Mouse (Mus musculus): Measurements from ENCODE around the gene Pla2g2f.

Pla2g2f gene

DNA sequence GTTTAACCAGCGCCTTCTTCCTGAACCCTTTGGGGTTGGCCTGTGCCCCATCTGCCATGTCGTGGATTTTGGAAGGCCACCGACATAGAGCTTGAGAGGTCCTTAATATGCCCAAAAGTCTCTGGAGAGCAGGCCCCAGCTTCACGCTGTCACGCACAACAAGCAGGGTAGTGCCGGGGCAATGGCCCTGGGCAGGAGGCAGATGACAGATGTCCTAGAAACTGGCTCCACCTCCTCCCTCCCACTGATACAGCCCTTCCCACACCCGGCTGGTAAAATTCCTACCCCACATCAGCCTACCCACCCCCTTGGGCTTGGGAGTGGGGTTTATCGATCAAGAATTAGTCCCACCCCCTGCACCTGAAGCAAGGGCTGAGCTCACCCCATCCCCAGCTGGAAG lies at the start of gene Pla2g2f:
Pla2g2f (minus strand) TSS at position 211 of the 400 bp plus-strand sequence.
- WGBS: 91% methylated on average over 8 of the region's 8 CpGs

DNA sequence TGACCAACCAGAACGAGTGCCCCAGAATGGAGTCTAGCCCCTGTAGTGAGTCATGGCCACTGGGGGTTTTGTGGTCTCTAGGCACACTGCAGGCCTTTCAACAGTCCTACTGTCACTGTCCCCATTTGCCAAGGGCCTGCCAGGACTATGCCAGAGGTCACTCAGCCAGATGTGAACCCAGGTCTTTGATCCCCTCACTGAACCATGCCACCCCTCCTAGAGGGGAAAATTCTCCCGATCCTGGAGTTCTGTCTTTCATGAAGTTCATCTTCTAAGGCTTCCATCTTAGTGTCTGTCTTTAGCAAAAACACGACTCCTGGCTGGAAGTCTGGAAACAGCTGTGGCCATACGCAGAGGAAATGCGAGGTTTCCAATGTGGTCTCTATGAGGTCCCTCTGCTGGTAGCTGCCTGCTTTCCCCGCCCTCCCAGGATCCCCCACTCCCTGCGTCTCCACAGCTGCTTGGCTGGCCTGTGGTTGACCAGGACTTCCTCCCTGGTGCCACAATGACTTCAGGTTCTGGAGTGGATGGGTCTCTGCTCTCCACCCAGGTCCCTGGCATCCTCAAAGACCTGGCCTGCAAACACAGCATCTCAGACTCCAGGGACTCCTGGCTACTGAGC lies 49.6 kb upstream of the Pla2g2f start:
- 77% methylated on average over 7 of the region's 7 CpGs for WGBS

DNA sequence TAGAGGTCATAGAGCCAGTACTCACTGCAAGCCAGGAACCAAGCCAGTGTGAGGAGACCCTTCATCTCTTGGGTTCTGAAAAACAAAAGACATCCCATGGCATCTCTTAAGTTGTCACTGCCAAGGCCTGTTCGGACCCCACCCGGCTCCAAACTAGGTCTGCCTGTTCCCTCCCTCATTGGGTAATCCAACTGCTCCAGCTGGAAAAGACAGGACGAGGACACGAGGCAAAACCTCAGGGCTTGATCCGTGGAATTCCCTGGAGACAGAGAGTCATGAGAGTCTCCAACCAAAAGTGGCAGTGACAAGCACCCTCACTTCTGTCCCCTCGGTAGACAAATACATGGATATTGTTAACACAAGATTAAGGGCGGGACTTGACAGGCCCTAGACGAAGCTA lies 48.7 kb upstream of the Pla2g2f start:
- 88% methylated on average over 8 of the region's 8 CpGs for WGBS

DNA sequence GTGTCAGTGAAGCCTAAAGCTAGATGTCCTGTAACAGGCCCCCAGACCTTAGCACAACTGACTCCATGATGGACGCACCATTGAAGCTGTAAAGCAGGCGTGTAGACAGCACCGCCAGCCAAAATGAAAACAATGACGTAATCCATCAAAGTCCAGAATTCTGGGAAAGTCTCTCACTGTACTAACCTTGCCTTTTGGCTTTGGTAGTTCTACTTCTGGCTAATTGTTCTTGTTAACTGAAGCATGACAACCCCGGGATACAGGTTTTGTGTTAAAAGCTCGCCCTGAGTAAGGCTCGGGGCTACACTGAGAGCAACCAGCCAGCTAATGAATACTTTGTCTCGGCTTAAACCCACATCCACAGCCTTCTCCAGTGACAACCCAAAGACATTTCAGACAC lies 47.8 kb upstream of the Pla2g2f start:
- WGBS: 52% methylated on average over 8 of the region's 8 CpGs

DNA sequence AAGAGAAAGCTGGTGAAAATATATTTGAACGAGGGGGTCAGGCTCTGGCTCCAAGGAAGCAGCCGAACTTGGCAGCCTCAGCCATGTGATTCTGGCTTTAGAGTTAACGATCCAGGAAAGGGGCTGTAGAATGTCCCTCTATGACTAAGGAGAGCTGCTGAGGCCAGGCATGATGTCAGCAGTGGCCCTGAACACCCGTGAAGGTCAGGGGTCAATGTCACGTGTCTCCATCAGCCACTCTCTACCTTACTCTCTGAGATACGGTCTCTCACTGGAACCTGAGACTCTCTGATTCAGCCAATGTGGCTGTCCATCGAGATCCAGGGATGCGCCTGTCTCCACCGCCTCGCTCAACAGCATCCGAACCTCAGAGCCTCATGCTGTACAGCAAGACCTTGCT lies 45.5 kb upstream of the Pla2g2f start:
- WGBS: 84% methylated on average over 11 of the region's 11 CpGs

DNA sequence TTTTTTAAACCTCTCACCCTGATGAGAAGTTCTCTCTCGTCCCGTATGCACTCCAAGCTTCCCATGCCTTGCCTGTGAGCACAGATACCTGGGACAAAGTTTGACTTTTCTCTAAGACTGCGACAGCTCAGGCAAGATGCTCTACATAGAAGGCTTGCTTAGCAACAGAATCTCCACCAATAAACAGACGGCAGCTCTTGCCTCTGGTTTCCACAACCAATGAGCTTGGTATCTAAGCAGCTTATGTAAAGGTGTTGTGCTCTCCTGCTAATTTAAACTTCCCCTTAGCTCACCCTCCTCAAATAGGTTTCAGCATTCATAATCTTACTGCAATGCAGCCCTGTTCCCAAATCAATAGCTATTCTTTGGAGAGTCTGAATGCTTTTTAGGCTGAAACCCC lies 44.2 kb upstream of the Pla2g2f start:
- WGBS: 43% methylated on average over 4 of the region's 4 CpGs

DNA sequence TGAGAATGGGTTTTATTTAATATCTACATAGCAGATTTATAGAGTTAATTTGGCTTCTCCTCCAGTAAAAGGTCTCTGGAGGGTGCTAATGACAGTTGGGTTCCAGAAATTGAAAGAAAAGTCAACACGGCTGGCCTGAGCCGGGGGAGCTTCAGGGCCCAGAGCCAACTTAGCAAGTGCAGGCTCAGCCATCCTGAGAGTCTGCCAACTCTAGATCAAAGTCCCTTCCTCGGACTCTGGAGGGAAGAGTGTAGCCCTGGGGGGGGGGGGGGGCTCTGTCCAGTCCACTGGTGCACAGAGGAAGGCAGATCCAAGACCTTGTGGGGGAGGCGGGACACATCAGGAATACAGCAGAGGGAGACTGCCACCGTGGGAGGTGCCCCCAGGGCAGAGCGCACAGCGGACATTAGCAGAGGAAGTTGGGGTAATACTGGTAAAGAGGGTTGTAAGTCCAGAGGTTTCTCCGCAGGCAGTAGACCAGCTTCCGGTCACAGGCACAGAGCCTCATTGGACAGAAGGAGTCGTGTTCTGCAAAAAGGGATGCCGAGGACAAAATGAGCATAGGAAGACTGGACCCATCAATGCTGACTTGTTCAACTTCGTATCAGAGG lies 42.8 kb upstream of the Pla2g2f start:
- 41% methylated on average over 12 of the region's 12 CpGs for WGBS

DNA sequence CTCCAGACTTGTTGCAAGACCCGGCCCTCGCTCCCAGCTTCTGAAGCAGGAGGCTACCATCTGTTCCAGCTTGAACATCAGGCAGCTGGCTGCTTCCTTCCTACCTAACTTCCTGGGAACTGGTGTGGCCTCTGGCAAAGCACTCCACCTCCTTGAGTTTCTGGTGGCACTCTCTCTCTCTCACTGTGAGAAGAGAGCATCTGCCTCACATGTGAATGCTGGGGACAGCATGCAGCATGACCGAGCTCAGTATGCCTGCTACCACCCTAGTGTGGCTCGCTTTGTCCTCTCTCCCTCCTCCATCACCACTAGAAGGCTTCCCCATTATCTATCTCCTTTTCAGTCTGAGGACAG lies 39.8 kb upstream of the Pla2g2f start:
- WGBS: 37% methylated on average over 4 of the region's 4 CpGs

DNA sequence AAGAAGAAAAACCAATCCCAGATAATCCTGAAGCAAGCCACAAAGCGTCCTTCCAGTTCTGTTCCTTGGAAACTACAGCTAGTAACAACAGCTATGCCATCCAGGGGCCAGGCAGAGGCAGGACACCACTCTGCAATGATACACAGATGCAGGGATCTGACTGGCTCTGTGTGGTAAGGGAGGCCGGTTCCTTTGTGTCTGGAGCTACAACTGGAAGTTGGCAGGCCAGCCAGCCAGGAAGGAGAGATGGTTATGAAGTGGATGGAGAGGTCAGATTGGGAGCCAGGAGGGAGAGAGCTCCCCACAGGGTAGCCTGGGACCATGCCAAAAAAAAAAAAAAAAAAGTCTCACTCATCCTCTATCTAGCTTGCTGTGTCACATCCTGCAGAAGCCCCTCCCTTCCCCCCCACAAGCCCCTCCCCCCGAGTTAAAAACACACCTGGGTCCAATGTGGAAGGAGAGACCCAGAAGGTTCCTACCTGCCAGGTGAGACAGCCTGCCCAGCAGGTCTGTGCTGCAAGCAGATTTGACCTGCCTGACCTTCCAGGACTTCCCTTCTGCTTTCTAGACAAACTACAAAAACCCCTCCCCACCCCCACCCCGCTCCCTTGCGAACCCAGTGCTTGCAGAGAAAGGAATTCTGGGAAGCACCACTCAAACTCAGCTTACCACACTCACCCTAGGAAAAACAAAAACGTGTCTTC lies 39.2 kb upstream of the Pla2g2f start:
- 37% methylated on average over 6 of the region's 6 CpGs for WGBS

DNA sequence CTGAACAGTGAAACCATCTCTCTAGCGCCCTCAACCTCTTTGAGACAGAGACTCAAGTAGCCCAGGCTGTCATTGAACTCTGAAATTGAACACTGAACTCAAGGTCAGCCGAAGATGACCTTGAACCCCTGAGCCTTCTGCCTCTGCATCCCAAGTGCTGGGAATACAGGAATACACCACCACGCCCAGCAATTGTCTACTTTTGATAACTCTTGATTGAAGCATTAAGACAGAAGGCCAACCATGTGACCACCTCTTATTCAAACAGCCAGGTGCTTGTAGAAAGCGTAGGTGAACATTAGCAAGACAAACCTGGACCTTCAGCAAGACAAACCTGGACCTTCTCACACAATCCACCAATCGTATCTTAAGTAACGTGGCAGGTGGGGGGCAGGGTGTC lies 36.9 kb upstream of the Pla2g2f start:
- WGBS: 94% methylated on average over 6 of the region's 6 CpGs

DNA sequence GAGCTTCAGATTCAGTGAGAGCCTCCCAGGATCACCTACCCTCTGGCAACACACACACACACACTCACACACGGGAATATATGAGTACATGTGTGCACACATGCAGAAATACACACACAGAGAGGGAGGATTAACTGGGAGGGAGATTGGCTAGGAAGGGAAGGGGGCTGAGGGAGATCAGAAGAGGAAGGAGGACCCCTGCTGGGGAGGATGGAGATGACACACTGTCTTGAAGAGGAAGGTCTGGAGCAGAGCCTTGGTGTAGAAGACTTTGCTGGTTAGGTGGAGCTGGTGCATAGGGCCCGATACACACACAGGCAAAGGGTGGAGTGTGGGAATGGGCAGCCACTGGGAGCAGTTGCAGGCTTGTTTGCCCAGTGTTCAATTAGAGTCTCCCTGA lies 35.9 kb upstream of the Pla2g2f start:
- 51% methylated on average over 2 of the region's 2 CpGs for WGBS

DNA sequence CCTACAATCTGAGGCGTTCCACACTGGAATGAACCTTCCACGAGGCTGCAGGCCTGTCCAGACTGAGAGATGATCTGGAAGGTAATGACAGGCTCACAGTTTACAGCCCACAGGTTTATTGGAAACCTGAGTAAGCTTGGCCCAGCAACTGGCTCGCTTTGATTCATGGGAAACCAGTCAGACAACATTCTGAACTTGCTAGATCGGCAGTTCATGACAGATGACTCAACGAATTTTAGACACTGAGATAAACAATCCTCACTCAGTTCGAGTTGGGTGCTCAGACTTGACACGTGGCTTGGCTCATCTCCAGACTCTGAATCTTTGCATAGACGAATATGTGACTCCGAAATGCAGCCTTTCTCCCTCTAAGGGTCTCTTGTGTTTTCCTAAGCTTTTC lies 35.2 kb upstream of the Pla2g2f start:
- 50% methylated on average over 9 of the region's 9 CpGs for WGBS

DNA sequence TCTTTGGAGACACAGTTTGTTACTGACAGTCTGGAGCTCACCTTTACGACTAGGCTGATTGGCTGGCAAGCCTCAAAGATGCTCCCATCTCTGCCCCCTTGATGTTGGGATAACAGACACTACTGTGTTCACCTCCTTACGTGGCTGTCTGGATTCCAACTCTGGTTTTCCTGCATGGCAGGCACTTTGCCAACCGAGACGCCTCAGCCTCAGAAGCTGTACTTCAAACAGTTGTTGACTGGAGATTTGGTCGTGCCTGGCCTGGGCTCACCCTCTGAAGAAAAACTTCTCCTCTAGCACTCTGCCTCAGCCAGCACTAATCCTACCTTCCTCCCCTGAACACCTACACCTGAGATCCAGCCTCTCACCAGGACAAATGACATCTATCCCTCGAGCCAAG lies 34.0 kb upstream of the Pla2g2f start:
- WGBS: 49% methylated on average over 6 of the region's 6 CpGs

DNA sequence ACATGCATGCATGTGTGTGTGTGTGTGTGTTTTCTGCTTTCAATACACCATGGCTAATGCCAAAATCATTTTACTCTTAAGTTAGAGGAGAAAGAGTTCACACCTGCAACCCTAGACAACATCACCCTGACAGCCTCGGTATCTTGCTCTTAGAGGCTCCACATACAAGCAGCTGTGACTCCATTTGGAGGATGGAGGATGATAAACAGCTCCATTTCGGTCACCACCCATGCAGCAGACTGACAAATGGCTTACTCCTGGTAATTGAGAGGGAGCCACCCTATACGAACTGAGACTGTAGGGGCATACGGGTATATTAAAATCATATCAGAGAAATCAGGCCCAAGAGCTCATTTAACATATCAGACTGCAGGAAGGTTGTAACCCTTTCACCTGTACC lies 31.0 kb upstream of the Pla2g2f start:
- WGBS: 39% methylated on average over 4 of the region's 4 CpGs

DNA sequence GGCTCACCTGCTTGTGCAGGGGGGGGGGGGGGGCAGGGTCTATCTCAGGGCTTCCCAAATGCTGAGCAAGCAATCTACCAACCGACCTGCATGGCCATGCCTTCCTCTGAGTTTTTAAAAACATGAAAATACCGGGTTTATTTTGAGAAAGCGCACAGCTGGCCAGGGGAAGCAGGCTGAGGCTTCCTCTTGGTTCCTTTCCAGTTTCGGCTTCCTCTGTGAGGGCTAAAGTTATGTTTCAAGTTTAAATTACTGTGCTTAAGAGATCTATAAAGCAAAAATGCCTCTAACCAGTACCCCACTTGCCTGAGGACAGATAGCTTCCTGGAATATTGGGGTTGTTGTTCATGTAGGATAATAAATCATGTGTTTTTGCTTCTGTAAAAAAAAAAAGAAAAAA lies 28.7 kb upstream of the Pla2g2f start:
- WGBS: 26% methylated on average over 4 of the region's 4 CpGs

DNA sequence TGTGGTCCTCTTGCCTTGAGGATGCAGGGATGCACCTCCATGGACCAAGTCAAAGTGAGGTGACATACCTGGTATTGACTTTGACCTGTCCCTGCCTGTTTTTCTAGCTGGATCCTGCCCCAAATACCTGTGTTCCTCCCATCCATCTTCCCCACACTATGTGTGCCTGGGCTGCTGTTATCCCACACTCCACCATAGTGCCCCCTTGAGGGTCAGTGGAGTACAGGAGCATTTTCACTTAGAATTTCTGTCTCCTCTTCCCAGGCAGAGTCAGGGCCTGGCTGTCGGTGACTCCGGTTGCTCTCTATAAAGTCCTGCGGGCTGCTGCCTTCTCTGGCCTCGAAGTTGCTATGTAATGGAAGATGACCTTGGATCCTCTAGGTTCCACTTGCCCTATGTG lies 28.3 kb upstream of the Pla2g2f start:
- 71% methylated on average over 4 of the region's 4 CpGs for WGBS

DNA sequence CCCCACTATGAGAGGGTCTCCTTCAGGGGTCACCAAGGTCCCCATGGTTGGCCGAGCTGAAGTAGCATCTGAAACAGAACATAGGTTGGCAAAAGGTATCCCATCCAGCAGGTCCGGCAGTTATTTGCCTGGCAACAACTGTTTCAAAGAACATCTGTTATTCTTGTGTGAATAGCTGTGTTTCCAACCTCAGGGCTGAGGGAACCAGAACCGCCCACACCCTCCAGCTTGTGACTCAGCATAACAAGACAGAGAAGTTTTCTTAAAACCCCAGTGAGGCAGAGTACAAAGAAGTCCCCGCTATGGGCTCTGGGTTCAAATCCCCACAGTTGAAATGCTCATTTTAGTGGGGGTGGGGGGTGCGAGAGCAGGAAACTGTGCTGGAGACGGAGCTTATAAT lies 24.7 kb upstream of the Pla2g2f start:
- WGBS: 46% methylated on average over 6 of the region's 6 CpGs

DNA sequence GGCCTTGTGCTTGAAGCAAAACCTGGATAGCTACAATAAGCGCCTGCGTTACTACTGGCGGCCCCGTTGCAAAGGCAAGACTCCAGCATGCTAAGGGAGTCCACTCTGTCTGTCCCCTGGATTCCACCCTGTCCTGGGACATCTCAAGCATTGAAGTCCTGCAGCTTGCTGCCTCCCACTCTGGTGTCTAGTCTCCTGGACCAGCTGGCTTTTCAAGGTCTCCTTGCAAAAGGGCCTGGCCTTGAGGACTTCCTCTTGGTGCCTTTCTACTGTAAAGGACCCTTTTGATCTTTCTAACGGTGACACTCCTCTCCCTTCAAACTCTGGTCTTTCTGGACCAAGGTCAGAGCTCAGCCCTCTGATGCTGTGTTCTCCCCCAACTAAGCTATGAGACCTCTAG lies 22.9 kb upstream of the Pla2g2f start:
- 83% methylated on average over 5 of the region's 5 CpGs for WGBS

DNA sequence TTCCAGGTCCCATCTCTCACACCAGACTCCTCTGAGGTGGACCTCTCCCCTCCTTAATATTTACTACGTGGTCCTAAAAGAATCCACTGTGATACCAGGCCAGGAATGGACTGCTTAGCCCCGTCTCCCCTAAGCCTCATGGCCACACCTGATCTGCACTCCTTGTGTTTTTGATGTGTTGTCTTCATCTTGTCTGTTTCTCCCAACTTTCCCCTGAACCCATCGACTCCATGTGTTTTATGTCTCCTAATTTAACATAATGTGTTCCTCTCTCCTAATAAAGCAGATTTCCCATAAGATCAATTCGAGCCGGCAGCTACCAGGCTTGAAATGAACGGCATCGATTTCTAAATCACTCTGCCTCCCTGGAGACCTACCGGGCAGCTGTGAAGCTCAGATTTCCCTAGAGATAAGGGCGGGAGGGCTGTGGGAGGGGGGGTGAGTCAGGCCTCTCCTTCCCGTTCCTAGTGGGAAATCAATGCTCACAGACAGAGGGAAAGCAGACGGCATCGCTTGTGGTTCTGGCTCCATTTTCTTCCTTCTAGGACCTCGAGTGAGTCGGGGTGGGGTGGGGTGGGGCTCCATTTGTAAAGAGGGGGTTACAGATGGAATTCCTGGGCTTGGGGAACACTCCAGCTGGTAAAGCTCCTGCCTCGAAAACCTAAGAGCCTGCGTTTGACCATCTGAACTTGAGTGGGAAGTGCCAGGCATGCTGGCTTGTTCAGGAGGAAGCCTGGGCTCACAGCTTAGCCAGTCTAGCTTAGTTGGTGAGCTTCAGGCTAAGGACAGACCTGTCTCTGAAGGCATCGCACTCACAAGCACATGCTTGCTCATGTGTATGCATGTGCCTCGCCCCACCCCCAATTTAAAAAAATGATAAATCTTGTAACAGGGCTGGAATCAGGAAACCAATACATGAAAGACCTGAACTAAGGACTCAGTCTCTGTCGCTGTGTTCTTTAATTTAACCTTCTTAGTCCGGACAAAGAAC lies 20.3 kb upstream of the Pla2g2f start:
- WGBS: 51% methylated on average over 20 of the region's 20 CpGs

DNA sequence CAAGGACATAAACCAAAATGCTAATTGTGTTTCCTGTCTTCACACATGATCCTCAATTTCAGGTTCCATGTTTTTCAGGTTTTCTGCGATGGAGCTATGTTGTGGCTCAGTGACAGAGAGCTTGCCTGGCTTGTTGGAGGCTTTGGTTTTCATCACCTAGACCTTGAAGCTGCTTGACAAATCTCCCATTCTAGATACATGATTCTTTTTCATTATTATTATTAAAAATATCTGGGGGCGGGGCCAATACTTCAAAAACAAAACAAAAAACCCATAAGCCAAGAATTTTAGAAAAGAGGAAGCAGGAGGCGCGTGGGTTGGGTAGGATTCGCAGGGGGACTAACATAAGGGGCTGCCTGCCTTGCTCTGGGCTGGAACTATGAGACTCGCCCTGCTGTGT lies 18.0 kb upstream of the Pla2g2f start, which contains the start of gene Pla2g2d:
Pla2g2d (plus strand) TSS at position 301 of the 400 bp plus-strand sequence.
- 78% methylated on average over 6 of the region's 6 CpGs for WGBS

DNA sequence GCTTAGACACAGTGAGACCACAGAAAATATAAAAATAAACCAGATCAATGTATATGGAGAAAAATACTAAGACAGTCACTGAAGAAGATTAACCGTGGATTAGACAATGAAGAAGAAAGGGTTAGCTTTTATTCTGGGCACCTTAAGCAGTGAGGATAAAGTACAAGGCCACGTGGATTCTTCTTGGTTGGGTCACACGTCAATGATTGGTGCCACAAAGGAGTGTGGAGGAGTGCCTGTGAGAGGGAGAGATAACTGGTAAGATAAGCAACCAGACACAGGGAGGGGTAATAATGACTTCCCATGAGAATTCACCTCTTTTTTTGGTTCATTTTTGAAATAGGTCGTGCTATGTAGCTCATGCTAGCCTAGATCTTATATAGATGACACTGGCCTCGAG lies 15.0 kb upstream of the Pla2g2f start:
- whole genome bisulfite sequencing: 72% methylated on average over 5 of the region's 5 CpGs

DNA sequence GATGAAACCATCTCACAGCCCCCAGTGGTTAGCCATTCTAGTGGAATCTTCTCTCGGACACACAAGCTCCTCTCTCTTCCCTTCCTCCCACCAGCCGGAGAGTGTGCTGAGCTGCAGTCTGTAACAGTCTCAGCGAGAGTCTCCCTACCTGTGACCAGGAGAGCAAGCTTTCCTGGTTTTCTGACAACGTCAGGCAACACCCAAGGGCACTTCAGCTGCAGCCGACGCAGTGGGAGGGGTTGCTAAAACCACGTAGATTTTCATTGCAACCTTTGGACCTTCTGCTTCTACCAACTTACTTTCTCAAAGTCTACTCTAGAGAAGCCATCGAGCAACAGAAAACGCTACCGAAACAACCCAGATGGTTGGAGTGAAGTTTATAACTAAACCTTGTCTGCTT lies 14.5 kb upstream of the Pla2g2f start:
- 79% methylated on average over 10 of the region's 10 CpGs for WGBS
